Mouse (Mus musculus): Measurements from ENCODE around the gene Fbll1.
"Not testable (repeated sequence)": the region's sequence is repeated elsewhere in the genome, so short reads cannot be mapped to it uniquely, and the experiment has no call there.

Gene Fbll1

DNA sequence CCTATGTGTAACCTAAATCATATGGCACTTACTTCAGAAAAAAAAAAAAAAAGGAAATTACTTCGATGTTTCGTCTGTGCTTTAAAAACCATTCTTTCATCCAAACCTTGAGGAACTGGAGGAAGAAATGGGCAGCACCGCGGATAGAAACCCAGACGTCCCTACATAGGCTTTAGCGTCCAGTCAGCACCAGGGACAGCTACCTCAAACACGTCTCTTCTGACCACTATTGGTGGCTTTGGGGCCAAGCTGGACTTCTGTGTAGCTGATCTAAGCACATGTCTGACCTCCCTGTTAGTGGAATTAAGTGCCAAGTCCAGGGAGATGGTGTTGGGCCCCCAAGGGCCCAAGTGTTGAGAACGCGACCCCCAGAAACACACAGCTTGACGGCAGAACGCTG, at the start of gene Fbll1:
TSS of gene Fbll1 (minus strand) at position 11 of the 400 bp plus-strand sequence.
- DNase-seq (ENCODE audit: low read depth, low spot score) = peak; percentile 77

DNA sequence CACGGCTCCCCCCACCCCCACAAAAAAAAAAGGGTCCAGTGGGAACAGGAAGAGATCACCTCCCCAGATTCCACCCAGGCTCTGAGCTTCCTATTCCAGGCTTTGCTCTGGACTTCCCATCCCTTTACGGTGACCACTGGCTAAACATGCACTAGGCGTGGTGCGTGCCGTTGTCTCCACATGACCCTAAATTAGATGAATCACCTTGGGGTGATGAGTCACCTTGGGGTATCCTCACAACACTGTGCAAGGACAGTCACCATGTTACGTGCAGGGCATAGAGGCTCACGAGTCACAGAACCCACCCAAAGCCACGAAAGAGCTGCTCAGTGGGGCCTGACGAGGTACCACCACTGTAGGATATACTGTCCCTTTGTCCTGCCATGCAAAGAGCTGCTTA, 45.6 kb upstream of the Fbll1 start:
- no peak for DNase-seq (ENCODE audit: low read depth, low spot score)

DNA sequence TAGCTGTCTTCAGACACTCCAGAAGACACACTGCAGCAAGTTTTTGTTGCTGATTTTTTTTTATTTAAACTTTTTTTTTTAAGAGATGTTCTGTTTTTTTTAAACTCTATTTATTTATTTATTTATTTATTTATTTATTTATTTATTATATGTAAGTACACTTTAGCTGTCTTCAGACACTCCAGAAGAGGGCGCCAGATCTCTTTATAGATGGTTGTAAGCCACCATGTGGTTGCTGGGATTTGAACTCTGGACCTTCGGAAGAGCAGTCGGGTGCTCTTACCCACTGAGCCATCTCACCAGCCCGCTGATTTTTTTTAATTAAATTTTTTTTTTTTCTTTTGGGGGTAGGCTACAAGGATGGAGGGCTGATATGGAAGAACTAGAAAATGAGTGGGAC, 43.9 kb upstream of the Fbll1 start:
- peak; percentile 45 for DNase-seq (ENCODE audit: low read depth, low spot score)

DNA sequence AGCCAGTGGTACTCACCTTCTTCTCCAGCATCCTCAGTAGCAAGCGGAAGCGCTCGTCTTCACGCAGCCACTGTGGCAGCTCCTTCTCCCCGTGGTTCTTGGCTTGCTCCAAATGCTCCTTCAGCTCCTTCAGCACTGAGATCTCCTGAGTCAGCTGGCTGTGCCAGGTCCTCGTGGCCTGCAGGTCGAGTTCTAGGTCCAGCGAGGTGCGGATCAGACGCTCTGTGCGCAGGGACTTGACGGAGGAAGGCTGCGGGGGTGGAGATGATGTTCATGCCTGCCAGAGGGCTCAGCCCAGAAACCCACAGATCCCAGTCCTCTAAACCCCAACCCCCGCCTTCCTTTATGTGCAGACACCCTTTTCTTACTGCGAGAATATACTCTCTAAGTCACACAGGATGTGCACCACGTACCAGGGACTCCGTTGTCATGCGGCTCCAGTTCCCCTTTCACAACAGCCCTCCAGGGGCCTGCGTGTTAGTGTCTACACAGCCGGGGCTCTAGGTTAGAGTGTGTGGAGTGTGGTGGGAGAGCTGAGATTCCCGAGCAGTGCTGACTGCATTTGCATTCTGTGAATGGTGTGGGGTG, 43.1 kb upstream of the Fbll1 start:
- peak; percentile 61 for DNase-seq (ENCODE audit: low read depth, low spot score)

DNA sequence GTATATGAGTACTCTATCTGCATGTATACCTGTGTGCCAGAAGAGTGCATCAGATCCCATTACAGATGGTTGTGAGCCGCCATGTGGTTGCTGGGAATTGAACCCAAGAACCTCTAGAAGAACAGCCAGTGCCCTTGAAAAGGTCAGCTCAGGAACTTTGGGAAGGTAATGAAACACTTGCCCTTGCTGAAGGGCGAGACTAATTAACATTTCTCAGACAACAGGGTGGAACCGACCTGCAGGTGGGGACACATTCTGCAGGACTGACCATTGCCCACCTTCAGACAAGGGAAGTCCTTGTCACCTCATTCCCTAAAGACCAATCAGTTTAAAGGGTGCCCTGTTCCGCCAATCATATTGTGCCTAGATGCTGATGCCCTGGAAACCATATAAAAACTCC, 42.1 kb upstream of the Fbll1 start:
- DNase-seq (ENCODE audit: low read depth, low spot score) = peak; percentile 83

DNA sequence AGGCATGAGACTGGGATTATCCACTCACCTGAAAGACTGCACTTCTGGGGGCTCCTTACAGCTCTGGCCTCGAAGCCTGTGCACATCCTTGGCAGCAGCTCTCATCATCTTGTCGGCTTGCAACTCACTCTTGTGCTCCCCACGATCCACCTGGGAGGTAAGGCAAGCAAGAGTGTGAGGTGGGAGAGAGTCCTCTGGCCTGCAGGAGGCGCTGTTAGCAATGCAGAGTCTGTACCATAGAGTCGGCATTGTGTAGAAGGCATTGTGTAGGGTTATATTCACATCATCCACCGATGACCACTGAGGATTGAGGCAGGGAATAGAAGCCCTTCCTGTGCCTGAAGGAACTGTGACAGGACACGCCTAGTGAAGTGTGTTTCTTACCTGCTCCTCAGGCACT, 41.6 kb upstream of the Fbll1 start:
- DNase-seq (ENCODE audit: low read depth, low spot score) = peak; percentile 92

DNA sequence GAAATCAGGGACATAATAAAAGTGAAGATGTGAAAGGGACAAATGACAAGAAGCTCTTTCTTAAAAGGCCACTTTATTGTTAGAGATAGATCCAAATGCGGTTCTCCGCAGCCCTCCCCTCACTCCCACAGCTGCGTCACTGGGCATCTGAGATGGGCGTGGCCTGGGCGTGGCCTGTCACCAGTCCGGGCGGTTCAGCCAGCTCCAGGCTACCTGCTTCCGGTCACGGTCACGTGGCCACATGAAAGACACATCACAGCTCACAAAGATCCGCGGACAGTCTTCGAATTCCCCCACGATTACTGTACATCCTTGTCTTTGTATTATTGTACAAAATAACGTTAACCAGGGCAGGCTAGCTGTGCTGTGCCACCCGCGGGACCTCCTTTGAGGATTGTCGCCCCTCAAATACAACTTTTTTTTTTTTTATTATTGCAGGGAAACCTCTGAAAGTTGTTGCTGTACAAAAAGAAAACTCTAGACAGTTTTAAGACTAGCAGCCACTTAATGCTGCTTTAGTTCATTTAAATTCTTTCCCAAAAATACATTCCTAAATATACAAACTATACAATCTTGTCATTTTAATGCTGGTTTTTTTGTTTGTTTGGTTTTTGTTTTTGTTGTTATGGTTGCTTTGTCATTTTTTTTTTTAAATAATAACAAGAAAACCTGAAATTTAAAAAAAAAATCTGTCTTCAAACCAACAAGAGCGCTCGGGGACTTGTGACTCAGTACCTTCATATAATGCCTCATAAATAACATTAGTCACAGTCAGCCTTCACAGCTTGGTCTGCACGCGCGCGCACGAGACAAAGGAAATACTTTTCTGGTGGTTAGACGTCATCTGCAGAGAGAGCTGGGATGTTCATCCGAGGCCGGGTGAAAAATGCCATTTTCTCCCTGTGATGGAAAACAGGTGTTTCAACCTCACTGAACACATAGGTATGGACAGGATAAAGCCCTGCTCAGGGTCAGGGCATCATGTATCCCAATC, 40.0 kb upstream of the Fbll1 start:
- DNase-seq (ENCODE audit: low read depth, low spot score) = peak; percentile 88

DNA sequence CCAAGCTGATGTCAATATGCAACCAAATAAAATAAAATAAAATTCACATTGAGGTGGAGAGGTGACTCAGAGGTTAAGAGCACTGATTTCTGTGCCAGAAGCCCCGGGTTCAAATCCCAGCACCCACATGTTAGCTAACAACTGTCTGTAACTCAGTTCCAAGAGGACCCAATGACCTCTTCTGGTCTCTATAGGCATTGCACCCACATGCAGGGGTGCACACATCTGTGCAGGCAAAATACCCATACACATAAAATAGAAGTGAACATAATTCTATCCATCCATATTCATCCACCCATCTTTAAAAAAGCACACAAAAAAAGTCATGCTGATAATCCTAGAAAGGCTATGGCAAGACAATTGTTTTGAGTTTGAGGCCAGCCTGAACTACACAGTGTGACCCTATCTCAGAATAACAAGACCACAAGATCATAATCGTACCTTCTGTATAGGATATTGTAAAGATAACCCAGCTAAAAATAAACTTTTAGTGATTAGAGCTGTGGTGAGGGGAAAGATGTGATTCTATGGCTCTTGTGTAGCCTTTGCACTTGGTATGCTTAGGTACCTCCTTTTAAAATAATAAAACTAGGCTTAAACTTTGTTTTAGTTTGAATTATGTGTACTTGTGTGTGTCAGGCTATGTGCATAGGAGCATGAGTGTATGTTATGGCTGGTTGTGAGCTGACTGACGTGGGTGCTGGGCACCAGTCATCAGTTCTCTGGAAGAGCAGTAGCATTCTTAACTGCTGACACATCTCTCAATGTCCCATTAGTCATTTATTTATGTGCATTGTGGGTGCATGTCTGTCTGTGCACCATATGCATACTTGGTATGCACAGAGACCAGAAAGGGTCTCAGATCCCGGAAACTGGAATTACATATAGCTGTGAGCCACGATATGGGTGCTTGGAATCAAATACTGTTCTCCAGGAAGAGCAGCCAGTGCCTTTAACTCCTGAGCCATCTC, 38.8 kb upstream of the Fbll1 start:
- no peak for DNase-seq (ENCODE audit: low read depth, low spot score)

DNA sequence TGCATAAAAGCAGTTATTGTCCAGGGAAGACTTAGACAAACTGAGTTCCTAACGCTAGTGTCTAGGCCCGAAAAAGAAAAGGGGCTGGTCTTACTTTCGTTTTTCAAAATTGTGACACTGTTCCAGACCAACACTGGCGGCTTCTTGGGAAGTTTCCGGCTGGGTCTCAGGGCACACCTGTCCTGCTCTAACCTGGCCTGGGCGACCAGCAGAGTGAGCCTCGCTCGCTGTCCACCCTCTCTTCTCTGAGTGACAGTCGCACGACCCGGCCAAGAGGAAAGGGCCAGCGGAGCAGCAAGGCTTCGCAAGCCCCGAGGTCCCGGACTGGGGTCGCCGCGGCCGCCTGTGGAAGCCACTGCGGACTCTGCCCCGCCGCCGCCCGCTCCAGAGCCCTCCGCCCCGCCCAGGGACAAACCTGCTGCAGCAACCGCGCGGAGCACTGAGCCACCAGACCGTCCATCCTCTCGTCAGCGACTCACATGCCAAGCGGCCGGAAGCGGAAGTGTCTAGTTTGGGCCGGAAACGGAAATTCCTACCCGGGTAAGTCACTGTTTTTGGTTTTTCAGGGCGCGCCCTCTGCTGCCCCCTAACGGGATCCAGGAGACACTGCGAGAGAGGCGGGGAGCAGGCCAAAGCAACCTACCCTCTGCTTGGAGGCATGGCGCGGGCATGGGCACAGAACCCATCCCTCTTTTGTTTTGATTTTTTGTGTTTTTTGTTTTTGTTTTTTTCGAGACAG, 35.5 kb upstream of the Fbll1 start, which contains the start of gene Rars:
TSS of gene Rars (minus strand) at position 485 of the 739 bp plus-strand sequence.
- peak; percentile 95 for DNase-seq (ENCODE audit: low read depth, low spot score)

DNA sequence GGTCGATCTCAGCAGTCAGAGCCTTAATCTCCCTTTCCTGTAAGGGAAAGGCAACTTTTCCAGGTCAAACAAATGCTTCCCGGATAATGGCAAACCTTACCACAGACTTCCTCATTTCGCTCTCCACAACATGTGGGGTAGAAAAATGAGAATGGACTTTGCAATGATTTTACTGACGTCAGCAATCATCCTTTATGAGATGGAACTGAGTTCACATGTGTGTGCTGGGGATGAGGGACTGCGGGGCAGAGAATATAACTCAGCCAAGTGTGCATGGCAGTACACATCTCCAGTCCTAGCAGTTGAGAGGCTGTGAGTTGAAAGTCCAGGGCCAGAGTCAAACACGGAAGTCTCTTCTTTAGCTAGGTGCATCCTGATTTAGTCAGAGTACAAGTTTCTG, 34.6 kb upstream of the Fbll1 start:
- DNase-seq (ENCODE audit: low read depth, low spot score) = no peak

DNA sequence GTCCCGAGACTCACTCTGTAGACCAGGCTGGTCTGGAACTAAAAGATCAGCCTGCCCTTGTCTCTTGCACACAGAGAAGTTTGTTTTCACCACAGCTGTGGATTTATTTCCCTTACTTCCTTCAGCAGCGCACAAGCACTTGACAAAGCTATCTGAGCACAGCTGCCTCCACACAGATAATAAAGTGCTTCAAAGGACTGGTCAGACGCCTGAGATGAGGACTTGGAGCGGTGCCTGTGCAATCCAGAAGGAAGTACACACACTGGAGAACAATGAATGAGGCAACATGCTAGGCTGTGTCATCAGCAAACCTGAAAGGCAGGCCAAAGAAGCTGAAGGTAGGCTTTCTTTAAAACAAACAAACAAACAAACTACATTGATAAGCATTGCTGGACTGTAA, 33.5 kb upstream of the Fbll1 start:
- DNase-seq (ENCODE audit: low read depth, low spot score) = no peak

DNA sequence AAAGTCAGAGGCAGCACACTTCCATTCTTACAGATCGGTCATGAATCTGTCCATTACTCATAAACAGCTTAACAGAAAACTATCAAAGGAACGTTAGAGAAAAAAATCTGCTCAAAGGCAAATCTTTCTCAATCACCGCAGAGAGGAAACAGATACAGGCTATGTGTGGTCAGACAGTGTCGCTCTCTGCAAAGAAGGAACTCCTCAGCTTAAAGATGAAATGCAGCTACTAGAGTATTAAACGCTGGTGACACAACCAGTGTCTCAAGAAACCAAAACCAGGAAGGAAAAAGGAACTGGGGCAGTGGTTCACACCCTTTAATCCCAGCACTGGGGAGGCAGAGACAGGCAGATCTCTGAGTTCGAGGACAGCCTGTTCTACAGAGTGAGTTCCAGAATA, 29.0 kb upstream of the Fbll1 start:
- no peak for DNase-seq (ENCODE audit: low read depth, low spot score)

DNA sequence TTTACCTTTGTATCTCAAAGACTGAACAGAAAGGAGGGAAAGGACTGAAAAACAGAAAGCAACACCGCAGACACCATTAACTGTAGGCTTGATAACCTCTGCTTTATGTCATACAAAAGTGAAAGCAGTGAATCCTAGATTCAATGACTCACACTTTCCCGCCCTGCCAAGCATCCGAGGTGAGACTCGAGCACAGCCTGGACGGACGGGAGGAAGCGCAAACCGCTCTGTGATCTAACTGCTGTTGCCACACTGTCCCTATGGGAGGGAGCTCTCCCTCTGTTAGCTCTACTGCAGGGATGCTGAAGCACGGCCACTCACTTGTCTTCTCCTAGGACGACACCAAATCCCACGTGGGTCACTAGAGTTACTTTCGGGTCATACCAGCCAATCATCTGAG, 17.6 kb upstream of the Fbll1 start:
- DNase-seq (ENCODE audit: low read depth, low spot score) = no peak

DNA sequence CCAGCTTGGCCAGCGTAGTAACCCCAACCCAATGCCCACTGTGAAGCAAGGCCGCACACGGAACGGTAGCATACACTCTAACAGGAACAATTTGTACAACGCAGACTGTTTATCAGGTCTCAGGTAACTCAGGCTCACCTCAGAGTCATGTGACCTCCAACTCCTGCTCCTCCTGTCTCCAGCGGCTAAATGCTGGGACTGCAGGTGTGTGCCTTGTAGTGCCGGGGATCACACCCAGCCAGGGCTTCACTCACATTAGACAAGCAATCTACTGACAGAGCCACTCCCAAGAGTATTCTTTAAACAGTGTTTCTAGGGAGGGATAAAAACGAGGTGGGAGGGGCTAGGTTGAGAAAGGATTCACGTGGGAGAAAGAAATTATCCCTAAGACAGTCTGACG, 12.8 kb upstream of the Fbll1 start:
- DNase-seq (ENCODE audit: low read depth, low spot score) = peak; percentile 75

DNA sequence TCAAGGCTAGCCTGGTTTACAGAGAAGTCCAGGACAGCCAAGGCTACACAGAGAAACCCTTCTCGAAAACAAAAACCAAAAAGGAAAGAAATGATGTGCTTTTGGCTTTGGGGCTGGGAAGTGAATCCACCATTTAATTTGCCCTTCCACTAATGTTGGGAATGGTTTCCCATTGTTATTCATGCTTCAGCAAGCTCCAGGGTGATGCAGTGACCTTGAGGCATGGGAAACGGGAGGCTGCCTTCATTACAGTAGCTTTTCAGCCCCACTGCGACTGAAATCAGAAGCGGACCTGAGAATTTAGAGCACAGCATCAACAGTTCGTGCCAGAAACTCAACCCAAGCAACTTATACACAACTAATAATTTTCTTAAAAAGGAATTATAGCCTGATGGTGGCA, 2.6 kb upstream of the Fbll1 start:
- peak; percentile 71 for DNase-seq (ENCODE audit: low read depth, low spot score)

DNA sequence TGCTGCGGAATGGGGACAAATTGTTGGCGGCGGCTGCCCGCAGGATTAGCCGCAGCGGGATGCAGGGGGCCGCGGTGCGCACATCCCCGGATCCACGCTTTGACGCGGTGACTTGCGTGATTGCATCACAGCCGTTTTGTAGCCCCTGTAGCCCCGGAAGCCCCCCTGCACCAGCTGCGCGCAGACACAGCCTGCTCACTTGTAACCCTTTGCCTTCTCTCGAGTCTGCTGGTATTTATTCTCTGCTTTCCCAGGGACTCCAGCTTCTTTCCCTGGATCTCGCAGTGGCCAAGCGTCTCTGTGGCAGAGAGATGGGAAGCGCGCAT, 226 bp downstream of the Fbll1 start:
- peak; percentile 24 for DNase-seq (ENCODE audit: low read depth, low spot score)

DNA sequence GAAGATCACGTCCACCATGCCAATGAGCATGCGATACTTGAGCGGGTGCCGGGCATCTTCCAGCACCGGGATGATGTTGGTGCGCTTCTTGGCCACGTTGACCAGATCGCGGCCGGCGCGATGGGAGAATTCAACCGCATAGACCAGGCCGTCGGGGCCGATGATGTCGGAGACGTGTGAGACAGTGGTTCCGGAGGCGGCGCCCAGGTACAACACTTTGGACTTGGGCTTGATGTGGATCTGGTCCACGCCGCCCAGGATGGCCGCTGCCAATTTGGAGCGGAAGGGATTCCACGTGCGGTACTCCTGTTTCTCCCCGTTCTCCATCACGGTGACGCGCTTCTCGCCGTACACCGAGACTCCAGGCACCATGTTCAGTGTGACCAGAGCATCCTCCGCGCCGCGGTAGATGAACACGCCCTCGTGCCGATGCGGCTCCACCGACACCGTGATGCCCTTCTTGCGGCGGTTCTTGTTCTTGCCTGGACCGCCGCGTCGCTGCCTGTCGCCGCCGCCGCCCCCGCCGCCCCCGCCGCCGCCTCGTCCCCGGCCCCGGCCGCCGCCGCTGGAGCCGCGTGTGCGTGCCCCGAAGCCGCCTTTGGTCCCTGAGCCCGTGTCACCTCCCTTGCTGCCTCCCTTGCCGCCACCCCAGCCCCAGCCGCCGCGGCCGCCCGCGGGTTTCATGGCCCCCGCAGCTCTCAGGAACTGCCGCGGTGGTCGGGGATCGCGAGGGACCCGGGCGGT, 761 bp downstream of the Fbll1 start:
- peak; percentile 19 for DNase-seq (ENCODE audit: low read depth, low spot score)

DNA sequence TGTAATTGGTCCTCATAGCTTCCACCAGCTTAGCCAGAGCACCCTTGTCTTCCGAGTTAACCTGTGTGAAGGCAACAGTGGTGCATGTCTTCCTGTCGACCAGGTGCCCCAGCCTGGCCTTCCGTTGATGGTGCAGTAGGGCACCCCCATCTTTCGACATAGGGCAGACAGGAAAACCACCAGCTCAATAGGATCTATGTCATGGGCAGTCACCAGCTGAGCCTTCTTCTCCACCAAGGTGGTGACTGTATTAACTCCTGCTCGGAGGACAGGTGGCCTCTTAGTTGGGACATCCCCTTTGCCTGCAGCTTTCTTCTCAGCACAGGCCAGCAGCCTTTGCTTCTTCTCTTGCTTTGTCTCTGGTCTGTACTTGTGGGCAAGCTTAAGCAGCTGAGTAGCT, 5.9 kb downstream of the Fbll1 start:
- DNase-seq (ENCODE audit: low read depth, low spot score) = not testable (repeated sequence)

DNA sequence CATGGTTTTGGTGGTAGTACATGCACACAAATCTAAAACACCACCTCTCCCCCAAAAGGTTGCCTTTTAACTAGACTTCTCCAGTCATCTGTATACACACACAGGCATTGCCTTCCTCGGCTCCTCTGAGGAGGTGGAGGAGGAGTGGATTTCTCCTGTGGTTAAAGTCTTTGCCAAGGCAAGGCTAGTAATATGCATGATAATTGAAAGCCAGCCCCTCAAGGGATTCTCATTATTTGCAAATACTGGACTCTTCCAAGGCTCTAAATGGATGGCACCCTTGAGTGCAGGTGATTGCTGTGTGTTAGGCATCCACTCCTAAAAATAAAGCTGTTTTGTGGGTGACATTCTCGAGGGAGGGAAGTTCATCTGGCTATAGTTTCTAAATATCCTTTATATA, 10.2 kb downstream of the Fbll1 start:
- peak; percentile 63 for DNase-seq (ENCODE audit: low read depth, low spot score)

DNA sequence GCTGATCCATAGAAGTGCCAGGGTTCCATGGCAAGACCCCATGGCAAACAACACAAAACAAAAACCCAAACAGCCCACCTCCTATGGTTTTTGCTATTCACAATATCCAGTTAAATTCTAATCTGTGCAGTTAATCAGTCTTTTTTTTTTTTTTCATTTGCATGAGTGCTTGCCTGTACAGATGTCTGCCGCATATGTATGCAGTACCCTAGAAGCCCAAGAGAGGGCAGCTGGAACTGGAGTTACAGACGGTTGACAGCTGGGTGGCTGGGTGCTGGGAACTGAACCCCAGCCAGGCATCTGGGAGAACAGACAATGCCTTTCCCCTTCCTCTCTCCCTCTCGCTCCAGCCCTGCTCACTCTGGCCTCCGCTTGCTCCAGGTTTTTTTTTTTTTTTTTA, 14.1 kb downstream of the Fbll1 start:
- DNase-seq (ENCODE audit: low read depth, low spot score) = peak; percentile 66

DNA sequence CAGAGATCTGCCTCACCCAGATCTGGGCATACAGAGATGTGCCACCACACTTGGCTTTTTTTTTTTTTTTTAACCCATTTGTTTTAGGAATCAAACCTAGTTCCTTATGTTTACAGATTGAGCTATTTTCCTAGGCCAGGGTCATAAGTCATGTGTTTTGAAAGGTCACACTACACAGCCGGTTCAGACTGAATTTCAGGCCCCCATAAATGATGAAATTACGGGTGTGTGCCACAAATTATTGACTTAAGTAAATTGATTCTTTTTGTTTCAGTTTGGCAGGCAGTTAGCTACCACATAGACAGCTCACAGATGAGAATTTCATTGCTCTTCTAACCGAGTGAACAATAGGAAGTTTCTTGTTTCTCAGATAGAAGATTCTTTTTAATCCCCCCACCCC, 14.7 kb downstream of the Fbll1 start:
- no peak for DNase-seq (ENCODE audit: low read depth, low spot score)

Data from ES-CJ7 (cell line).